Mouse (Mus musculus): Measurements from ENCODE around the gene Rabl6.

Gene Rabl6

GRCm38 (mm10) chr2:25596765-25597510, 11.4 kb downstream of the Rabl6 start:
- DNase-seq (ENCODE audit: low read depth, low spot score): no peak

- DNase-seq (ENCODE audit: low read depth, low spot score): no peak
Observed at GRCm38 (mm10) chr2:25591863-25592262, 16.5 kb downstream of the Rabl6 start.

- DNase-seq (ENCODE audit: low read depth, low spot score): no peak
Observed at GRCm38 (mm10) chr2:25588227-25588907, 20.0 kb downstream of the Rabl6 start.

GRCm38 (mm10) chr2:25587290-25587689, 21.0 kb downstream of the Rabl6 start:
- DNase-seq (ENCODE audit: low read depth, low spot score): no peak

- DNase-seq (ENCODE audit: low read depth, low spot score): no peak
Observed at GRCm38 (mm10) chr2:25585601-25586000, 22.7 kb downstream of the Rabl6 start.

- DNase-seq (ENCODE audit: low read depth, low spot score): no peak
Observed at GRCm38 (mm10) chr2:25584856-25585255, 23.5 kb downstream of the Rabl6 start.

- DNase-seq (ENCODE audit: low read depth, low spot score): no peak
Observed at GRCm38 (mm10) chr2:25584152-25584551, 24.2 kb downstream of the Rabl6 start.

- DNase-seq (ENCODE audit: low read depth, low spot score): no peak
Observed at GRCm38 (mm10) chr2:25583571-25583970, 24.8 kb downstream of the Rabl6 start.

- DNase-seq (ENCODE audit: low read depth, low spot score): no peak
Observed at GRCm38 (mm10) chr2:25583120-25583481, 25.2 kb downstream of the Rabl6 start.

- peak; percentile 28 for DNase-seq (ENCODE audit: low read depth, low spot score)
Observed at GRCm38 (mm10) chr2:25582466-25583119, 25.7 kb downstream of the Rabl6 start.

- DNase-seq (ENCODE audit: low read depth, low spot score): no peak
Observed at GRCm38 (mm10) chr2:25581901-25582301, 26.4 kb downstream of the Rabl6 start.

- peak; percentile 81 for DNase-seq (ENCODE audit: low read depth, low spot score)
Observed at GRCm38 (mm10) chr2:25581294-25581864, 26.9 kb downstream of the Rabl6 start, which contains the start of gene Ajm1. TSS of gene Ajm1 (minus strand) at chr2:25581757.

- DNase-seq (ENCODE audit: low read depth, low spot score): no peak
Observed at GRCm38 (mm10) chr2:25580621-25581101, 27.7 kb downstream of the Rabl6 start.

- peak; percentile 39 for DNase-seq (ENCODE audit: low read depth, low spot score)
Observed at GRCm38 (mm10) chr2:25579737-25580460, 28.4 kb downstream of the Rabl6 start.

GRCm38 (mm10) chr2:25578796-25579736, 29.3 kb downstream of the Rabl6 start:
- no peak for DNase-seq (ENCODE audit: low read depth, low spot score)

GRCm38 (mm10) chr2:25577951-25578795, 30.1 kb downstream of the Rabl6 start:
- DNase-seq (ENCODE audit: low read depth, low spot score): peak; percentile 52

- DNase-seq (ENCODE audit: low read depth, low spot score): peak; percentile 30
Observed at GRCm38 (mm10) chr2:25576965-25577891, 31.1 kb downstream of the Rabl6 start.

Data from mesoderm, embryonic 11.5 days (tissue).